Mouse (Mus musculus): Measurements from ENCODE around the gene Mgat4b. TPM values are rescaled to one million over a fixed set of nuclear protein-coding genes. Genes with fewer than 3 reads are reported as not detected.

The Mgat4b gene
- polyA plus RNA-seq, 1 experiment from 2014 or later, result 33.3 TPM

DNA sequence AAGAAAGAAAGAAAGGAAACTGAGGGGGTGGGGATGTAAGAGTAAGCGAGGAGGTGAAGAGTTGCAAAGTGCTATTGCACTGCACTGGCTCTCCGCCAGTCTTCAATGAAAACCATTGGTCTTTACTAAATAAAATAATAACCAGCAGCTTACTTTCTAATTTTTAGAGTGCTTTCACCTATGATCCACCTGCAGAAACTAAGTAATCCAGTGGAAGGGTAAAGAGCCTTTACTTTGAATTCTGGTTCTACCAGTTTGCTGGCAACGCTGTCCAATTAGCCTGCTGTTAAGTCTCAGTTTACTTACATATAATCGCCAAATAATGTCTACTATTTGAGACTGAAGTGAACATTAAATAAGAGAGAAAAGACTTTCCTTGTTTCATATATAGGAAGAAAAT lies 68.3 kb downstream of the Mgat4b start:
- H3K36me3 ChIP-seq (ENCODE audit: control insufficient read depth, insufficient read depth, low read length), result no peaks in the 10 kb centered on the region
- ATAC-seq, result no peak
- H3K27me3 ChIP-seq (ENCODE audit: control insufficient read depth, insufficient read depth, low read depth, low read length), result no peaks in the 10 kb centered on the region
- no peak overlapping the region for H3K9ac ChIP-seq (ENCODE audit: low read depth, low read length)
- H3K27ac ChIP-seq (ENCODE audit: low read length), result no peak overlapping the region
- H3K4me2 ChIP-seq (ENCODE audit: low read length), result no peak overlapping the region
- WGBS, result 92% methylated on average over 4 of the region's 4 CpGs
- H3K9me3 ChIP-seq (replicated peaks; ENCODE audit: control insufficient read depth, low read length, poor library complexity, severe bottlenecking), result no peaks in the 10 kb centered on the region
- H3K4me1 ChIP-seq (ENCODE audit: control insufficient read depth, insufficient read depth, low read length), result no peaks in the 10 kb centered on the region; the same call in 1 of the 2 replicates
- no peak overlapping the region for H3K4me3 ChIP-seq (ENCODE audit: low read depth, low read length)

DNA sequence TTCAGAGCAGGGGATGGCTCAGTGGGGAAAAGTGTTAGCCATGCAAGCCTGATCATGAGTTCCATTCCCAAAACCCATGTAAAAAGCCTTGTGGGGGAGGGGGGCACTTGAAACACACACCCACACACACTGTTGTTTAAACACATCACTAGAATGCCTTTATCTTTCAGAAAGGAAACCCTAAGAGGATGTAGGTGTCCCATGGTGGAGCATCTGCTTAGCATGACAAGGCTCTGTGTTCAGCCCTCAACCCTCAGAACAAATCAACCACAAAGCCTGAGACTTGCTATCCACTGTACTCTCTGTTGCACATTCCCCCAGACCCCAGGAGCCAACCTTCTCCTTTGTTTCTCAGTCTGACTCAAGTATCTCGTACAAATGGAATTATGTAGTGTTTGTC lies 69.4 kb downstream of the Mgat4b start:
- Histone ChIP-seq H3K4me3 (ENCODE audit: low read depth, low read length) (no peak overlapping the region), H3K9ac (ENCODE audit: low read depth, low read length) (no peak overlapping the region), H3K27me3 (ENCODE audit: control insufficient read depth, insufficient read depth, low read depth, low read length) (no peaks in the 10 kb centered on the region), H3K4me2 (ENCODE audit: low read length) (no peak overlapping the region), H3K4me1 (ENCODE audit: control insufficient read depth, insufficient read depth, low read length) (no peaks in the 10 kb centered on the region; the same call in 1 of the 2 replicates), H3K36me3 (ENCODE audit: control insufficient read depth, insufficient read depth, low read length) (no peaks in the 10 kb centered on the region), H3K9me3 (replicated peaks; ENCODE audit: control insufficient read depth, low read length, poor library complexity, severe bottlenecking) (no peaks in the 10 kb centered on the region), H3K27ac (ENCODE audit: low read length) (no peak overlapping the region)
- 65% methylated on average over 1 of the region's 1 CpGs for WGBS
- ATAC-seq, result no peak

Small RNA genes within 50 kb of the gene (microRNA-seq; reads per million reads assigned to microRNA genes)
- gene Mir6919, result 0.69 reads per million

Other genes with a start within 250 kb of the Mgat4b start
- gene Rnf130, start 185.5 kb upstream of the Mgat4b start, polyA plus RNA-seq (2015; fragmentation: Nextera tagmentation; extraction: Ambion mirVana), result 51.4 and 60.4 TPM in 2 replicates
- 38.3 and 38.4 TPM in 2 replicates for gene Tbc1d9b, start 79.5 kb upstream of the Mgat4b start, polyA plus RNA-seq (2015; fragmentation: Nextera tagmentation; extraction: Ambion mirVana)
- 32.7 and 39.2 TPM in 2 replicates for gene Mrnip, start 36.4 kb upstream of the Mgat4b start, polyA plus RNA-seq (2015; fragmentation: Nextera tagmentation; extraction: Ambion mirVana)
- gene Sqstm1, start 63 bp upstream of the Mgat4b start, polyA plus RNA-seq (2015; fragmentation: Nextera tagmentation; extraction: Ambion mirVana), result 374 and 394 TPM in 2 replicates
- gene Ltc4s, start 27.7 kb downstream of the Mgat4b start, polyA plus RNA-seq (2015; fragmentation: Nextera tagmentation; extraction: Ambion mirVana), result 1.8 and 3.3 TPM in 2 replicates
- 2.0 and 2.5 TPM in 2 replicates for gene Maml1, start 81.4 kb downstream of the Mgat4b start, polyA plus RNA-seq (2015; fragmentation: Nextera tagmentation; extraction: Ambion mirVana)
- 294 and 304 TPM in 2 replicates for gene Canx, start 114.8 kb downstream of the Mgat4b start, polyA plus RNA-seq (2015; fragmentation: Nextera tagmentation; extraction: Ambion mirVana)
- 1.3 and 1.7 TPM in 2 replicates for gene Cby3, start 143.6 kb downstream of the Mgat4b start, polyA plus RNA-seq (2015; fragmentation: Nextera tagmentation; extraction: Ambion mirVana)
- gene Hnrnph1, start 166.1 kb downstream of the Mgat4b start, polyA plus RNA-seq (2015; fragmentation: Nextera tagmentation; extraction: Ambion mirVana), result 456 and 531 TPM in 2 replicates
- gene Rufy1, start 220.2 kb downstream of the Mgat4b start, polyA plus RNA-seq (2015; fragmentation: Nextera tagmentation; extraction: Ambion mirVana), result 30.6 and 31.5 TPM in 2 replicates